Mouse (Mus musculus) heart, embryonic 14.5 days (tissue): ENCODE results near the gene Ltb. TPM values are rescaled to one million over a fixed set of nuclear protein-coding genes. Genes with fewer than 3 reads are reported as not detected.

Experiments used
- ATAC-seq: fragments of 200-750 bp; cut with Nextera tagmentation; 2 replicates; pipeline ENCODE4 v1.8.0; 2017; ENCODE audit warnings: low read depth, moderate TSS enrichment; ENCODE audit not compliant: insufficient number of reproducible peaks, insufficient read depth, low FRiP score
- H3K27ac ChIP-seq, 2 experiments: fragments of 200-500 bp in 1 of 2; fragments of 300-500 bp in 1 of 2; sonication (generic) in 1 of 2; replicated peaks in 1 of 2; 2 replicates each; pipeline ENCODE4 v1.5.1; 2012 to 2014; ENCODE audit warnings: low read depth in 2 of 2, low read length in 2 of 2, control low read depth in 1 of 2, mild to moderate bottlenecking in 1 of 2, mixed read lengths in 1 of 2; ENCODE audit not compliant: control insufficient read depth in 1 of 2, insufficient read depth in 1 of 2
- H3K27me3 ChIP-seq: fragments of 300-500 bp; sonication (generic); 2 replicates; pipeline ENCODE4 v1.6.1; 2014; ENCODE audit warnings: mild to moderate bottlenecking, low read length, control low read depth; ENCODE audit not compliant: control insufficient read depth, insufficient read depth
- H3K36me3 ChIP-seq: fragments of 300-500 bp; sonication (generic); 2 replicates; pipeline ENCODE4 v1.6.1; 2014; ENCODE audit warnings: mild to moderate bottlenecking, control low read depth, low read length, mixed read lengths; ENCODE audit not compliant: control insufficient read depth, insufficient read depth
- H3K4me1 ChIP-seq, 2 experiments: fragments of 200-500 bp in 1 of 2; fragments of 300-500 bp in 1 of 2; sonication (generic) in 1 of 2; 2 replicates each; pipeline ENCODE4 v1.6.1; 2012 to 2014; ENCODE audit warnings: low read length in 2 of 2, control low read depth in 1 of 2, mixed read lengths in 1 of 2; ENCODE audit not compliant: control insufficient read depth in 2 of 2, insufficient read depth in 2 of 2
- H3K4me2 ChIP-seq: fragments of 300-500 bp; sonication (generic); 2 replicates; pipeline ENCODE4 v1.6.1; 2014; ENCODE audit warnings: mild to moderate bottlenecking, low read length
- H3K4me3 ChIP-seq, 2 experiments: fragments of 200-500 bp in 1 of 2; fragments of 300-500 bp in 1 of 2; sonication (generic) in 1 of 2; 2 replicates each; pipeline ENCODE4 v1.5.1; 2012 to 2014; ENCODE audit warnings: low read length in 2 of 2, mild to moderate bottlenecking in 2 of 2, control low read depth in 1 of 2, low read depth in 1 of 2, moderate library complexity in 1 of 2; ENCODE audit not compliant: control insufficient read depth in 1 of 2, insufficient read depth in 1 of 2
- H3K9ac ChIP-seq: fragments of 300-500 bp; sonication (generic); 2 replicates; pipeline ENCODE4 v1.6.1; 2014; ENCODE audit warnings: mild to moderate bottlenecking, low read length
- H3K9me3 ChIP-seq: fragments of 300-500 bp; sonication (generic); 2 replicates; pipeline ENCODE4 v1.6.1; 2016; ENCODE audit warnings: low read length, control low read depth; ENCODE audit not compliant: control insufficient read depth
- WGBS: fragments of 180-500 bp; shearing (Covaris S2); extraction: QIAGEN DNeasy Blood & Tissue Kit; methylation state at CpG from one replicate; pipeline ENCODE4 v1.1.7; 2014; 5-methylcytosine and 5-hydroxymethylcytosine counted together
- polyA plus RNA-seq: library from polyadenylated mRNA; unstranded; fragments of >200 nt; fragmentation: Nextera tagmentation; extraction: Ambion mirVana; gene quantifications from 2 replicates; pipeline ENCODE4 v1.2.1, GENCODE M21; 2014

Ltb gene
- polyA plus RNA-seq: 0.40 and 0.61 TPM in 2 replicates

GRCm38 (mm10) chr17:35193881-35194843, at the start of gene Ltb:
Ltb (plus strand) TSS chr17:35194439.
- no peak for ATAC-seq
- whole genome bisulfite sequencing: 51% methylated on average over 28 of the region's 28 CpGs
- Histone ChIP-seq H3K27ac (no peak within 1 kb of the TSS), H3K36me3 (no peaks in the 10 kb centered on the region), H3K4me1 (peaks cover 5 to 11% of the 10 kb centered on the region in 2 experiments; a peak in 3 of 4 replicates), H3K27me3 (peaks cover 49% of the 10 kb centered on the region), H3K9ac (no peak within 1 kb of the TSS; the same call in 1 of the 2 replicates), H3K4me3 (peak within 1 kb of the TSS in 1 of 2 experiments; percentile 45; a peak in 2 of 4 replicates), H3K4me2 (peak within 1 kb of the TSS; percentile 84), H3K9me3 (no peaks in the 10 kb centered on the region)

GRCm38 (mm10) chr17:35146139-35146538, 48.1 kb upstream of the Ltb start:
- Histone ChIP-seq H3K36me3 (peaks cover 99% of the 10 kb centered on the region), H3K9me3 (0 out of 2 replicates have a peak, but pooled peaks cover 2% of the 10 kb centered on the region), H3K27me3 (no peaks in the 10 kb centered on the region), H3K4me2 (no peak overlapping the region), H3K27ac (no peak overlapping the region), H3K4me3 (no peak overlapping the region), H3K9ac (no peak overlapping the region), H3K4me1 (no peaks in the 10 kb centered on the region)
- 82% methylated on average over 5 of the region's 5 CpGs for WGBS
- no peak for ATAC-seq

- Histone ChIP-seq H3K4me2 (no peak overlapping the region), H3K9me3 (0 out of 2 replicates have a peak, but pooled peaks cover 2% of the 10 kb centered on the region), H3K36me3 (peaks cover 99% of the 10 kb centered on the region), H3K27ac (no peak overlapping the region), H3K4me1 (no peaks in the 10 kb centered on the region), H3K9ac (no peak overlapping the region), H3K4me3 (no peak overlapping the region), H3K27me3 (no peaks in the 10 kb centered on the region)
- 61% methylated on average over 3 of the region's 3 CpGs for WGBS
- ATAC-seq: no peak
Observed at GRCm38 (mm10) chr17:35147348-35147747, 46.9 kb upstream of the Ltb start.

- no peak for ATAC-seq
- Histone ChIP-seq H3K27me3 (no peaks in the 10 kb centered on the region), H3K36me3 (peaks cover 99% of the 10 kb centered on the region), H3K4me3 (no peak overlapping the region), H3K27ac (no peak overlapping the region), H3K4me1 (no peaks in the 10 kb centered on the region), H3K9me3 (0 out of 2 replicates have a peak, but pooled peaks cover 2% of the 10 kb centered on the region), H3K9ac (no peak overlapping the region), H3K4me2 (no peak overlapping the region)
- 74% methylated on average over 5 of the region's 5 CpGs for WGBS
Observed at GRCm38 (mm10) chr17:35147922-35148639, 46.2 kb upstream of the Ltb start.

- 98% methylated on average over 4 of the region's 4 CpGs for WGBS
- H3K4me1 ChIP-seq: no peaks in the 10 kb centered on the region
- H3K27me3 ChIP-seq: no peaks in the 10 kb centered on the region
- no peak for ATAC-seq
- H3K36me3 ChIP-seq: peaks cover 99% of the 10 kb centered on the region
- H3K4me2 ChIP-seq: no peak overlapping the region
- H3K9me3 ChIP-seq: no peaks in the 10 kb centered on the region
- H3K27ac ChIP-seq: no peak overlapping the region
- H3K4me3 ChIP-seq: no peak overlapping the region
- H3K9ac ChIP-seq: no peak overlapping the region
Observed at GRCm38 (mm10) chr17:35152121-35152520, 42.1 kb upstream of the Ltb start.

GRCm38 (mm10) chr17:35153077-35153476, 41.2 kb upstream of the Ltb start:
- WGBS: 63% methylated on average over 9 of the region's 9 CpGs
- H3K9me3 ChIP-seq: no peaks in the 10 kb centered on the region

GRCm38 (mm10) chr17:35153931-35154330, 40.3 kb upstream of the Ltb start:
- Histone ChIP-seq H3K27ac (no peak overlapping the region), H3K4me3 (no peak overlapping the region), H3K9me3 (no peaks in the 10 kb centered on the region), H3K36me3 (peaks cover 99% of the 10 kb centered on the region), H3K4me2 (no peak overlapping the region), H3K9ac (no peak overlapping the region), H3K27me3 (no peaks in the 10 kb centered on the region), H3K4me1 (no peaks in the 10 kb centered on the region)
- WGBS: 83% methylated on average over 4 of the region's 4 CpGs
- ATAC-seq: no peak

More at GRCm38 (mm10) chr17:35153077-35153476, 41.2 kb upstream of the Ltb start:
- Histone ChIP-seq H3K4me1 (no peaks in the 10 kb centered on the region), H3K27me3 (no peaks in the 10 kb centered on the region), H3K4me2 (no peak overlapping the region), H3K9ac (no peak overlapping the region), H3K4me3 (no peak overlapping the region), H3K36me3 (peaks cover 99% of the 10 kb centered on the region), H3K27ac (no peak overlapping the region)
- no peak for ATAC-seq
